Mouse (Mus musculus) testis, adult 2 months (tissue): ENCODE measurements at regions not wholly inside any gene's neighbourhood (a gene's known extent, or its start where the extent isn't known, plus 50 kb on each side); places are given as distances from the start of the nearest gene placed in this dataset.

Experiments
- H3K27ac ChIP-seq: fragments of 200-500 bp; 2 replicates; pipeline ENCODE4 v1.5.1; 2012; ENCODE audit warnings: low read depth, low read length; ENCODE audit not compliant: control insufficient read depth, insufficient read depth
- H3K27me3 ChIP-seq: fragments of 200-500 bp; 2 replicates; pipeline ENCODE4 v1.6.1; 2012; ENCODE audit warnings: mild to moderate bottlenecking, low read length, moderate library complexity; ENCODE audit not compliant: control insufficient read depth, insufficient read depth
- H3K36me3 ChIP-seq: fragments of 200-500 bp; 2 replicates; pipeline ENCODE4 v1.6.1; 2012; ENCODE audit warnings: mild to moderate bottlenecking, low read length; ENCODE audit not compliant: control insufficient read depth, insufficient read depth
- H3K4me1 ChIP-seq: fragments of 200-500 bp; 2 replicates; pipeline ENCODE4 v1.6.1; 2012; ENCODE audit warnings: low read length; ENCODE audit not compliant: control insufficient read depth, insufficient read depth
- H3K4me3 ChIP-seq: fragments of 200-500 bp; 2 replicates; pipeline ENCODE4 v1.5.1; 2012; ENCODE audit warnings: low read depth, mild to moderate bottlenecking, low read length, moderate library complexity, mixed read lengths; ENCODE audit not compliant: control insufficient read depth
- CTCF ChIP-seq: fragments of 200-500 bp; IDR thresholded peaks from 2 replicates; pipeline ENCODE4 v1.5.1; 2012; ENCODE audit warnings: low read depth, mild to moderate bottlenecking, inconsistent platforms, low read length, moderate library complexity; ENCODE audit not compliant: control insufficient read depth, insufficient read depth, insufficient replicate concordance
- POLR2A ChIP-seq: fragments of 200-500 bp; IDR thresholded peaks from 2 replicates; pipeline ENCODE4 v1.6.1; 2012; ENCODE audit warnings: low read depth, mild to moderate bottlenecking, inconsistent platforms, low read length, moderate library complexity; ENCODE audit not compliant: control insufficient read depth

GRCm38 (mm10) chr17:51414304-51414703 is 235.2 kb upstream of the Tbc1d5 start:
- H3K27ac ChIP-seq = no peak overlapping the region
- no peak for TF ChIP-seq CTCF
- no peak overlapping the region for H3K4me3 ChIP-seq
- H3K27me3 ChIP-seq = no peaks in the 10 kb centered on the region
- H3K4me1 ChIP-seq = no peaks in the 10 kb centered on the region
- no peaks in the 10 kb centered on the region for H3K36me3 ChIP-seq

GRCm38 (mm10) chr17:51413741-51414140 is 234.6 kb upstream of the Tbc1d5 start:
- no peaks in the 10 kb centered on the region for H3K27me3 ChIP-seq
- no peak overlapping the region for H3K4me3 ChIP-seq
- H3K27ac ChIP-seq = no peak overlapping the region
- no peaks in the 10 kb centered on the region for H3K4me1 ChIP-seq
- H3K36me3 ChIP-seq = no peaks in the 10 kb centered on the region
- no peak for TF ChIP-seq CTCF
- TF ChIP-seq POLR2A = no peak

- Histone ChIP-seq H3K4me3 (no peak overlapping the region), H3K4me1 (no peaks in the 10 kb centered on the region), H3K27ac (no peak overlapping the region), H3K27me3 (no peaks in the 10 kb centered on the region), H3K36me3 (no peaks in the 10 kb centered on the region)
- TF ChIP-seq POLR2A = no peak
Observed at GRCm38 (mm10) chr17:51411545-51412094, 232.5 kb upstream of the Tbc1d5 start.

GRCm38 (mm10) chr17:51408894-51409293 is 229.7 kb upstream of the Tbc1d5 start:
- Histone ChIP-seq H3K4me3 (no peak overlapping the region), H3K36me3 (no peaks in the 10 kb centered on the region), H3K4me1 (no peaks in the 10 kb centered on the region), H3K27ac (no peak overlapping the region), H3K27me3 (no peaks in the 10 kb centered on the region)
- TF ChIP-seq CTCF (no peak), POLR2A (no peak)

- Histone ChIP-seq H3K27ac (no peak overlapping the region), H3K36me3 (no peaks in the 10 kb centered on the region), H3K4me3 (no peak overlapping the region), H3K4me1 (no peaks in the 10 kb centered on the region), H3K27me3 (no peaks in the 10 kb centered on the region)
- TF ChIP-seq POLR2A (no peak), CTCF (no peak)
Observed at GRCm38 (mm10) chr17:51408367-51408766, 229.2 kb upstream of the Tbc1d5 start.

- TF ChIP-seq POLR2A (no peak), CTCF (no peak)
- no peaks in the 10 kb centered on the region for H3K4me1 ChIP-seq
- no peaks in the 10 kb centered on the region for H3K36me3 ChIP-seq
- H3K4me3 ChIP-seq = no peak overlapping the region
- H3K27ac ChIP-seq = no peak overlapping the region
- H3K27me3 ChIP-seq = no peaks in the 10 kb centered on the region
Observed at GRCm38 (mm10) chr17:51407046-51407445, 227.9 kb upstream of the Tbc1d5 start.

GRCm38 (mm10) chr17:51405059-51405458 is 225.9 kb upstream of the Tbc1d5 start:
- H3K4me1 ChIP-seq = no peaks in the 10 kb centered on the region
- TF ChIP-seq POLR2A (no peak), CTCF (no peak)
- H3K27me3 ChIP-seq = no peaks in the 10 kb centered on the region
- H3K27ac ChIP-seq = no peak overlapping the region
- H3K36me3 ChIP-seq = no peaks in the 10 kb centered on the region
- H3K4me3 ChIP-seq = no peak overlapping the region

- H3K4me3 ChIP-seq = no peak overlapping the region
- H3K36me3 ChIP-seq = no peaks in the 10 kb centered on the region
- no peaks in the 10 kb centered on the region for H3K4me1 ChIP-seq
- H3K27me3 ChIP-seq = no peaks in the 10 kb centered on the region
- no peak overlapping the region for H3K27ac ChIP-seq
- TF ChIP-seq POLR2A = no peak
- TF ChIP-seq CTCF = no peak
Observed at GRCm38 (mm10) chr17:51397973-51398372, 218.8 kb upstream of the Tbc1d5 start.
